Comparison of ENCODE assay signal across 7 mouse cellular contexts in the genomic region with DNA sequence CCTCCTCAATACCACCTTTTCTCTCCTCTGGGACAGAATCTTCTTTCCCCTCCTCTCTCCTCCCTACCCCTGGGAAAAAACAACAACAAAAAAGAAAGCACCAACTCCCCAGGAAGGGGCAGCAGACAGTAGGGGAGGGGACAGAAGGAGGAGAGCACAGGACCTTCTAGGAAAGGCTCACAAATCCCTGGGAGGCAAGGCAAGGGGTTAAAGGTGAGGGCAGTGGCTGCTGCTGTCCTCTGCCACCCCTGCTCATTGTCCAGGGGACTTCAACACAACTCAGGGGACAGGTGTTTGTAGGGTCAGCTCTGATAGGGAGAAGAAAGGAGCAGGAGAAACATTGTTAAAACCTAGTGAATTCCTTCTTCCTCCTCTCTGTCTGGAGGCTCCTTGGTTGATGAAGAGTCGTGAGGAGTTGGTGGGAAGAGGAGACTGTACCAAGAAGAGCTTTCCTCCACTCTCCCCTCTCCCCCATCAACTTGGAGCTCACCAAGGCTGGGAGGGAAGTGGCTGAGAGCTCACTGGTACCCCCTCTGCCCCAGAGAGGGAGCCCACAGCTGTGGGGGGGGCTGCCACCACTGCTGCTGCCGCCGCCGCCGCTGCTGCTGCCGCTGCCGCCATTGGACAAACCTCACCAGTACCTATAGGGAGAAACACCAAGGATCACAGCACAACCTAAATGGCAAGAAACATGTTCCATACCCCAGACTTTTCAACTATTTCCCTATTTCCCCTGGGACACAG. TPM values are rescaled to one million over a fixed set of nuclear protein-coding genes. Genes with fewer than 3 reads are reported as not detected.
DNase-seq lines count a peak whose midpoint lies in the region; ATAC-seq and TF ChIP-seq lines count a peak whose summit lies in the region.

No protein-coding gene starts in this region.

- no peak for DNase-seq in lung, embryonic 14.5 days
- DNase-seq in lung, adult 18-20 months, result no peak
- DNase-seq in forebrain, embryonic 10.5 days (ENCODE audit: extremely low spot score, low spot score), result no peak
- DNase-seq in gastrocnemius, adult 18-20 months (ENCODE audit: low spot score), result no peak

- WGBS in lung, embryonic 14.5 days, result 67% methylated on average over 7 of the region's 7 CpGs
- 85% methylated on average over 7 of the region's 7 CpGs for WGBS in forebrain, embryonic 10.5 days
- 71% methylated on average over 7 of the region's 7 CpGs for WGBS in intestine, embryonic 15.5 days

- no peak for TF ChIP-seq POLR2A in myocyte (IDR thresholded peaks at IDR 0.05; ENCODE audit: insufficient read length, low read depth)

- H3K27ac ChIP-seq in lung, embryonic 14.5 days (ENCODE audit: low read depth), result peak overlapping the region; percentile 24
- peak overlapping the region; percentile 100 for H3K27ac ChIP-seq in forebrain, embryonic 10.5 days
- 0 out of 2 replicates have a peak overlapping the region, but pooled peaks have one; percentile 40 for H3K27ac ChIP-seq in intestine, embryonic 15.5 days

- peak overlapping the region; percentile 97; the same call in 1 of the 2 replicates for H3K9ac ChIP-seq in lung, embryonic 14.5 days
- H3K9ac ChIP-seq in intestine, embryonic 15.5 days, result peak overlapping the region; percentile 97

- peak overlapping the region; percentile 97 for H3K4me3 ChIP-seq in lung, embryonic 14.5 days (ENCODE audit: low read depth, low read length)
- H3K4me3 ChIP-seq in forebrain, embryonic 10.5 days, result peak overlapping the region; percentile 92
- H3K4me3 ChIP-seq in intestine, embryonic 15.5 days (replicated peaks), result 0 out of 2 replicates have a peak overlapping the region, but pooled peaks have one; percentile 90
- peak overlapping the region; percentile 67 for H3K4me3 ChIP-seq in myocyte

- H3K4me1 ChIP-seq in lung, embryonic 14.5 days (ENCODE audit: insufficient read depth), result peaks cover 16% of the 10 kb centered on the region
- peaks cover 80% of the 10 kb centered on the region for H3K4me1 ChIP-seq in forebrain, embryonic 10.5 days
- H3K4me1 ChIP-seq in intestine, embryonic 15.5 days (replicated peaks), result peaks cover 76% of the 10 kb centered on the region

- H3K9me3 ChIP-seq in lung, embryonic 14.5 days (ENCODE audit: low read depth, low read length), result no peaks in the 10 kb centered on the region
- H3K9me3 ChIP-seq in forebrain, embryonic 10.5 days, result no peaks in the 10 kb centered on the region
- H3K9me3 ChIP-seq in intestine, embryonic 15.5 days, result no peaks in the 10 kb centered on the region

- ATAC-seq in lung, embryonic 14.5 days (ENCODE audit: insufficient read depth), result no peak
- no peak for ATAC-seq in intestine, embryonic 15.5 days
- ATAC-seq in inflammation-experienced regulatory T-cells, adult 6 months, result no peak

- TF ChIP-seq CTCF in lung, embryonic 14.5 days (IDR thresholded peaks at IDR 0.05; ENCODE audit: low read depth), result no peak

- H3K4me2 ChIP-seq in lung, embryonic 14.5 days, result peak overlapping the region; percentile 99
- peak overlapping the region; percentile 78 for H3K4me2 ChIP-seq in intestine, embryonic 15.5 days (replicated peaks)
- H3K4me2 ChIP-seq in myocyte (ENCODE audit: low read depth), result peak overlapping the region; percentile 12

- H3ac ChIP-seq in myocyte (ENCODE audit: control insufficient read depth, insufficient read length), result no peak overlapping the region

- H3K27me3 ChIP-seq in lung, embryonic 14.5 days (ENCODE audit: insufficient read depth, low read length), result no peaks in the 10 kb centered on the region
- H3K27me3 ChIP-seq in forebrain, embryonic 10.5 days (ENCODE audit: poor library complexity, severe bottlenecking), result no peaks in the 10 kb centered on the region
- H3K27me3 ChIP-seq in intestine, embryonic 15.5 days (replicated peaks), result no peaks in the 10 kb centered on the region
- H3K27me3 ChIP-seq in myocyte (ENCODE audit: control insufficient read depth, insufficient read depth, insufficient read length), result no peaks in the 10 kb centered on the region

- H3K79me2 ChIP-seq in myocyte (ENCODE audit: control insufficient read depth, insufficient read depth), result peaks cover 20% of the 10 kb centered on the region

- H3K36me3 ChIP-seq in lung, embryonic 14.5 days (ENCODE audit: insufficient read depth), result peaks cover 43% of the 10 kb centered on the region
- peaks cover 46% of the 10 kb centered on the region for H3K36me3 ChIP-seq in forebrain, embryonic 10.5 days (replicated peaks)
- H3K36me3 ChIP-seq in intestine, embryonic 15.5 days, result peaks cover 18% of the 10 kb centered on the region
- peaks cover 11% of the 10 kb centered on the region for H3K36me3 ChIP-seq in myocyte (ENCODE audit: control insufficient read depth, insufficient read depth)

TF ChIP-seq in myocyte, 11 proteins besides CTCF, POLR2A, EP300 and RAD21:
- TF ChIP-seq CEBPB (IDR thresholded peaks at IDR 0.05; ENCODE audit: insufficient read depth, poor library complexity, severe bottlenecking) (no peak), REST (IDR thresholded peaks at IDR 0.05; ENCODE audit: insufficient read depth, insufficient read length) (no peak), USF1 (IDR thresholded peaks at IDR 0.05; ENCODE audit: low read depth) (no peak), TCF3 (IDR thresholded peaks at IDR 0.05; ENCODE audit: insufficient read length, low read depth) (no peak), POLR2AphosphoS2 (IDR thresholded peaks at IDR 0.05; ENCODE audit: insufficient read length, low read depth) (no peak), TCF12 (IDR thresholded peaks at IDR 0.05; ENCODE audit: insufficient read depth, poor library complexity, severe bottlenecking) (no peak), MYOD1 (IDR thresholded peaks at IDR 0.05; ENCODE audit: control insufficient read depth in 1 of 3, insufficient read length in 2 of 3, low read depth in 2 of 3) (no peak), E2F4 (IDR thresholded peaks at IDR 0.05; ENCODE audit: insufficient read depth) (no peak)

RNA-seq across cellular contexts. Expression of gene Prrt2, which starts 1.7 kb away (rescaled TPM):
- polyA plus RNA-seq in lung, embryonic 14.5 days (2014; fragmentation: Nextera tagmentation; extraction: Ambion mirVana), result 4.7 and 5.9 TPM in 2 replicates
- 3.5 and 4.0 TPM in 2 replicates for polyA plus RNA-seq in forebrain, embryonic 10.5 days (2016; fragmentation: Nextera tagmentation; extraction: Ambion mirVana)
- 4.3 and 5.0 TPM in 2 replicates for polyA plus RNA-seq in intestine, embryonic 15.5 days (2015; fragmentation: Nextera tagmentation; extraction: Ambion mirVana)
- not detected for polyA plus RNA-seq in myocyte (2012; fragmentation: generic; extraction: Trizol)
- under 1 TPM in 1 of 2 experiments, not detected in 1; 0.84 TPM for total RNA-seq in gastrocnemius, adult 18-20 months (2021)
- 1 to 10 TPM in 1 of 3 experiments, under 1 TPM in 1, not detected in 1; 0.97 to 1.1 TPM for polyA plus RNA-seq in inflammation-experienced regulatory T-cells, adult 6 months (2017; shearing (Covaris generic))

RNA-seq across cellular contexts. Expression of gene Gm42742, which starts 1.8 kb away (rescaled TPM):
- 37.4 and 54.0 TPM in 2 replicates for polyA plus RNA-seq in lung, embryonic 14.5 days (2014; fragmentation: Nextera tagmentation; extraction: Ambion mirVana)
- 32.6 and 46.7 TPM in 2 replicates for polyA plus RNA-seq in forebrain, embryonic 10.5 days (2016; fragmentation: Nextera tagmentation; extraction: Ambion mirVana)
- 41.5 and 51.1 TPM in 2 replicates for polyA plus RNA-seq in intestine, embryonic 15.5 days (2015; fragmentation: Nextera tagmentation; extraction: Ambion mirVana)
- polyA plus RNA-seq in myocyte (2012; fragmentation: generic; extraction: Trizol), result 37.7 TPM
- 10 to 100 TPM; 12.9 to 16.9 TPM for total RNA-seq in gastrocnemius, adult 18-20 months (2021)
- polyA plus RNA-seq in inflammation-experienced regulatory T-cells, adult 6 months (2017; shearing (Covaris generic)), result 10 to 100 TPM; 42.5 to 62.2 (median 46.4) TPM

RNA-seq across cellular contexts. Expression of gene Maz, which starts 4.1 kb away (rescaled TPM):
- polyA plus RNA-seq in lung, embryonic 14.5 days (2014; fragmentation: Nextera tagmentation; extraction: Ambion mirVana), result 74.3 and 90.8 TPM in 2 replicates
- polyA plus RNA-seq in forebrain, embryonic 10.5 days (2016; fragmentation: Nextera tagmentation; extraction: Ambion mirVana), result 60.2 and 65.7 TPM in 2 replicates
- polyA plus RNA-seq in intestine, embryonic 15.5 days (2015; fragmentation: Nextera tagmentation; extraction: Ambion mirVana), result 66.6 and 68.8 TPM in 2 replicates
- polyA plus RNA-seq in myocyte (2012; fragmentation: generic; extraction: Trizol), result 115 TPM
- total RNA-seq in gastrocnemius, adult 18-20 months (2021), result 10 to 100 TPM; 64.3 to 66.3 TPM
- polyA plus RNA-seq in inflammation-experienced regulatory T-cells, adult 6 months (2017; shearing (Covaris generic)), result 10 to 100 TPM; 18.6 to 22.4 (median 21.4) TPM

RNA-seq across cellular contexts. Expression of gene Pagr1a, which starts 5.5 kb away (rescaled TPM):
- 21.9 and 44.5 TPM in 2 replicates for polyA plus RNA-seq in lung, embryonic 14.5 days (2014; fragmentation: Nextera tagmentation; extraction: Ambion mirVana)
- 92.7 and 121 TPM in 2 replicates for polyA plus RNA-seq in forebrain, embryonic 10.5 days (2016; fragmentation: Nextera tagmentation; extraction: Ambion mirVana)
- polyA plus RNA-seq in intestine, embryonic 15.5 days (2015; fragmentation: Nextera tagmentation; extraction: Ambion mirVana), result 48.4 and 52.6 TPM in 2 replicates
- polyA plus RNA-seq in myocyte (2012; fragmentation: generic; extraction: Trizol), result 8.1 TPM
- 10 to 100 TPM in 1 of 2 experiments, 1 to 10 TPM in 1; 7.9 to 10.3 TPM for total RNA-seq in gastrocnemius, adult 18-20 months (2021)
- 10 to 100 TPM; 34.7 to 44.5 (median 42.6) TPM for polyA plus RNA-seq in inflammation-experienced regulatory T-cells, adult 6 months (2017; shearing (Covaris generic))

RNA-seq across cellular contexts. Expression of gene Pagr1b, which starts 6.4 kb away (rescaled TPM):
- 0.85 TPM in 1 of 2 replicates, not detected in the other for polyA plus RNA-seq in lung, embryonic 14.5 days (2014; fragmentation: Nextera tagmentation; extraction: Ambion mirVana)
- polyA plus RNA-seq in forebrain, embryonic 10.5 days (2016; fragmentation: Nextera tagmentation; extraction: Ambion mirVana), result not detected in 2 replicates
- 0.43 and 1.5 TPM in 2 replicates for polyA plus RNA-seq in intestine, embryonic 15.5 days (2015; fragmentation: Nextera tagmentation; extraction: Ambion mirVana)
- polyA plus RNA-seq in myocyte (2012; fragmentation: generic; extraction: Trizol), result 0.95 TPM
- total RNA-seq in gastrocnemius, adult 18-20 months (2021), result 1 to 10 TPM in 1 of 2 experiments, not detected in 1; 1.7 TPM
- not detected for polyA plus RNA-seq in inflammation-experienced regulatory T-cells, adult 6 months (2017; shearing (Covaris generic))

Comparison
In these comparisons a context has a peak if more than half of its experiments do, and no peak if none do; other contexts are left out.
1. H3K27ac ChIP-seq: peak in every context shown above with its lines; median percentile 100 in forebrain, embryonic 10.5 days; 40 in intestine, embryonic 15.5 days; 24 in lung, embryonic 14.5 days.
2. H3K4me2 ChIP-seq: peak in every context shown above with its lines; median percentile 99 in lung, embryonic 14.5 days; 78 in intestine, embryonic 15.5 days; 12 in myocyte.